Mouse (Mus musculus) CH12.LX (cell line): Measurements from ENCODE around the gene Arf3. TPM values are rescaled to one million over a fixed set of nuclear protein-coding genes. Genes with fewer than 3 reads are reported as not detected.

ENCODE experiments used
- DNase-seq: peaks from one replicate; pipeline ENCODE4 v3.0.0-alpha.2; 2013; ENCODE audit errors: extremely low read depth
- H3K27ac ChIP-seq: 2 replicates; pipeline ENCODE4 v1.5.1; 2012; ENCODE audit warnings: low read depth, mild to moderate bottlenecking, control low read depth, moderate library complexity; ENCODE audit not compliant: insufficient read depth
- H3K27me3 ChIP-seq: replicated peaks from 2 replicates; pipeline ENCODE3; 2012; ENCODE audit warnings: inconsistent platforms
- H3K36me3 ChIP-seq, 2 experiments: replicated peaks in 1 of 2; 2 replicates each; pipeline versions ENCODE3 to v1.6.1; 2012; ENCODE audit warnings: inconsistent platforms in 1 of 2, low read length in 1 of 2, mild to moderate bottlenecking in 1 of 2, mixed read lengths in 1 of 2, moderate library complexity in 1 of 2; ENCODE audit not compliant: control insufficient read depth in 1 of 2, insufficient read depth in 1 of 2
- H3K4me1 ChIP-seq, 2 experiments: 2 replicates each; pipeline ENCODE4 v1.6.1; 2012; ENCODE audit warnings: inconsistent platforms in 1 of 2, moderate library complexity in 1 of 2; ENCODE audit not compliant: insufficient read depth in 2 of 2, control insufficient read depth in 1 of 2
- H3K4me2 ChIP-seq: 2 replicates; pipeline ENCODE4 v1.6.1; 2012; ENCODE audit warnings: low read depth, mild to moderate bottlenecking, control low read depth; ENCODE audit not compliant: poor library complexity, insufficient read depth, severe bottlenecking
- H3K4me3 ChIP-seq, 3 experiments: fragments of 150-350 bp in 1 of 3; sonication (generic) in 1 of 3; replicated peaks in 1 of 3; 2 replicates each; pipeline versions ENCODE3 to v1.5.1; 2011 to 2012; ENCODE audit warnings: low read depth in 2 of 3, low read length in 2 of 3, mild to moderate bottlenecking in 2 of 3, moderate library complexity in 2 of 3, control low read depth in 1 of 3, improper control_type of control experiment in 1 of 3, inconsistent platforms in 1 of 3, mixed read lengths in 1 of 3; ENCODE audit not compliant: poor library complexity in 1 of 3
- H3K79me2 ChIP-seq: replicated peaks from 2 replicates; pipeline ENCODE4 v1.6.1; 2012; ENCODE audit warnings: mild to moderate bottlenecking, moderate library complexity; ENCODE audit not compliant: control insufficient read depth, poor library complexity, insufficient read depth, severe bottlenecking; ENCODE audit errors: extremely low read depth
- H3K9ac ChIP-seq: 2 replicates; pipeline ENCODE4 v1.6.1; 2012; ENCODE audit warnings: low read depth, mild to moderate bottlenecking, control low read depth, moderate library complexity; ENCODE audit not compliant: insufficient read depth
- H3K9me3 ChIP-seq: replicated peaks from 2 replicates; pipeline ENCODE3; 2012; ENCODE audit warnings: low read length, inconsistent platforms, mixed read lengths
- BHLHE40 ChIP-seq: IDR thresholded peaks from 2 replicates; pipeline ENCODE4 v1.6.1; 2011; ENCODE audit warnings: mild to moderate bottlenecking, low read depth, low read length, improper control_type of control experiment
- CHD1 ChIP-seq: IDR thresholded peaks from 2 replicates; pipeline ENCODE4 v1.6.1; 2012; ENCODE audit warnings: low read depth, low read length, improper control_type of control experiment, inconsistent platforms
- CHD2 ChIP-seq: IDR thresholded peaks from 2 replicates; pipeline ENCODE4 v1.6.1; 2011; ENCODE audit warnings: low read length, improper control_type of control experiment
- CTCF ChIP-seq, 2 experiments: IDR thresholded peaks in 1 of 2; conservative IDR thresholded peaks in 1 of 2; 2 replicates each; pipeline ENCODE4 v1.5.1; 2011 to 2012; ENCODE audit warnings: low read depth in 2 of 2, low read length in 2 of 2, improper control_type of control experiment in 1 of 2, inconsistent platforms in 1 of 2, mild to moderate bottlenecking in 1 of 2, moderate library complexity in 1 of 2
- E2F4 ChIP-seq: IDR thresholded peaks from 2 replicates; pipeline ENCODE4 v1.6.1; 2011; ENCODE audit warnings: low read depth, low read length, improper control_type of control experiment; ENCODE audit not compliant: insufficient replicate concordance
- ELF1 ChIP-seq: IDR thresholded peaks from 2 replicates; pipeline ENCODE4 v1.6.1; 2014; ENCODE audit warnings: low read depth, mild to moderate bottlenecking, inconsistent platforms, low read length, improper control_type of control experiment
- EP300 ChIP-seq: IDR thresholded peaks from 2 replicates; pipeline ENCODE4 v1.6.1; 2011; ENCODE audit warnings: low read length, improper control_type of control experiment
- ETS1 ChIP-seq: conservative IDR thresholded peaks from 2 replicates; pipeline ENCODE4 v1.6.1; 2012; ENCODE audit warnings: low read depth, mild to moderate bottlenecking, inconsistent platforms, low read length, improper control_type of control experiment, moderate library complexity
- GABPA ChIP-seq: IDR thresholded peaks from 2 replicates; pipeline ENCODE4 v1.6.1; 2012; ENCODE audit warnings: low read depth, low read length, improper control_type of control experiment, inconsistent platforms; ENCODE audit not compliant: insufficient replicate concordance
- HCFC1 ChIP-seq: IDR thresholded peaks from 2 replicates; pipeline ENCODE4 v1.6.1; 2012; ENCODE audit warnings: low read depth, mild to moderate bottlenecking, inconsistent platforms, low read length, improper control_type of control experiment
- IRF4 ChIP-seq: IDR thresholded peaks from 2 replicates; pipeline ENCODE4 v1.6.1; 2014; ENCODE audit warnings: low read depth, mild to moderate bottlenecking, inconsistent platforms, low read length, improper control_type of control experiment
- JUND ChIP-seq: conservative IDR thresholded peaks from 2 replicates; pipeline ENCODE4 v1.6.1; 2011; ENCODE audit warnings: low read depth, low read length, improper control_type of control experiment
- KAT2A ChIP-seq: IDR thresholded peaks from 2 replicates; pipeline ENCODE4 v1.6.1; 2012; ENCODE audit warnings: low read length, improper control_type of control experiment, inconsistent platforms; ENCODE audit not compliant: insufficient replicate concordance
- MAFK ChIP-seq: IDR thresholded peaks from 2 replicates; pipeline ENCODE4 v1.6.1; 2011; ENCODE audit warnings: low read length, improper control_type of control experiment; ENCODE audit not compliant: insufficient replicate concordance
- MAX ChIP-seq: IDR thresholded peaks from 2 replicates; pipeline ENCODE4 v1.6.1; 2011; ENCODE audit warnings: low read length, improper control_type of control experiment
- MAZ ChIP-seq: IDR thresholded peaks from 2 replicates; pipeline ENCODE4 v1.6.1; 2012; ENCODE audit warnings: low read depth, mild to moderate bottlenecking, inconsistent platforms, low read length, improper control_type of control experiment, moderate library complexity
- MYC ChIP-seq: IDR thresholded peaks from 2 replicates; pipeline ENCODE4 v1.6.1; 2011; ENCODE audit warnings: low read depth, mild to moderate bottlenecking, improper control_type of control experiment, low read length
- NELFE ChIP-seq: IDR thresholded peaks from 2 replicates; pipeline ENCODE4 v1.6.1; 2011; ENCODE audit warnings: low read depth, low read length, improper control_type of control experiment
- NRF1 ChIP-seq: IDR thresholded peaks from 2 replicates; pipeline ENCODE4 v1.6.1; 2014; ENCODE audit warnings: low read depth, mild to moderate bottlenecking, inconsistent platforms, low read length, improper control_type of control experiment, moderate library complexity
- PAX5 ChIP-seq: IDR thresholded peaks from 2 replicates; pipeline ENCODE4 v1.6.1; 2012; ENCODE audit warnings: low read length, inconsistent platforms, mixed read lengths
- POLR2A ChIP-seq: IDR thresholded peaks from 2 replicates; pipeline ENCODE4 v1.6.1; 2011; ENCODE audit warnings: low read depth, mild to moderate bottlenecking, improper control_type of control experiment, low read length
- POLR2AphosphoS2 ChIP-seq: IDR thresholded peaks from 2 replicates; pipeline ENCODE4 v1.6.1; 2011; ENCODE audit warnings: low read depth, low read length, improper control_type of control experiment
- RAD21 ChIP-seq: IDR thresholded peaks from 2 replicates; pipeline ENCODE4 v1.6.1; 2011; ENCODE audit warnings: low read depth, mild to moderate bottlenecking, low read length, improper control_type of control experiment, moderate library complexity
- SIN3A ChIP-seq: IDR thresholded peaks from 2 replicates; pipeline ENCODE4 v1.6.1; 2012; ENCODE audit warnings: low read length, improper control_type of control experiment, inconsistent platforms
- SMC3 ChIP-seq: IDR thresholded peaks from 2 replicates; pipeline ENCODE4 v1.6.1; 2011; ENCODE audit warnings: low read depth, low read length, improper control_type of control experiment
- TCF12 ChIP-seq: IDR thresholded peaks from 2 replicates; pipeline ENCODE4 v1.6.1; 2014; ENCODE audit warnings: low read depth, mild to moderate bottlenecking, inconsistent platforms, low read length, improper control_type of control experiment
- UBTF ChIP-seq: IDR thresholded peaks from 2 replicates; pipeline ENCODE4 v1.6.1; 2012; ENCODE audit warnings: low read depth, mild to moderate bottlenecking, inconsistent platforms, low read length, improper control_type of control experiment, moderate library complexity
- USF1 ChIP-seq: IDR thresholded peaks from 2 replicates; pipeline ENCODE4 v1.6.1; 2014; ENCODE audit warnings: low read depth, mild to moderate bottlenecking, inconsistent platforms, low read length, improper control_type of control experiment
- USF2 ChIP-seq: conservative IDR thresholded peaks from 2 replicates; pipeline ENCODE4 v1.6.1; 2011; ENCODE audit warnings: low read depth, low read length, improper control_type of control experiment
- ZC3H11A ChIP-seq: IDR thresholded peaks from 2 replicates; pipeline ENCODE4 v1.6.1; 2012; ENCODE audit warnings: low read depth, mild to moderate bottlenecking, inconsistent platforms, low read length, improper control_type of control experiment
- ZKSCAN1 ChIP-seq: IDR thresholded peaks from 2 replicates; pipeline ENCODE4 v1.6.1; 2012; ENCODE audit warnings: low read depth, inconsistent platforms, low read length, improper control_type of control experiment, borderline replicate concordance
- ZMIZ1 ChIP-seq: IDR thresholded peaks from 2 replicates; pipeline ENCODE4 v1.6.1; 2012; ENCODE audit warnings: low read depth, mild to moderate bottlenecking, inconsistent platforms, low read length, improper control_type of control experiment
- dilution Hi-C: fragments of 300-500 bp; cut with MboI; formaldehyde crosslinking; loops from 2 replicates; pipeline ENCODE4 v1.14.3; 2020; ENCODE audit warnings: low sequenced_read_pairs; ENCODE audit not compliant: extremely low pct_unique_long_range_greater_than_20kb, extremely low pct_ligation_motif_present
- in situ Hi-C: fragments of 300-500 bp; cut with MboI; formaldehyde crosslinking; loops from 3 replicates; pipeline ENCODE4 v1.14.3; 2019; ENCODE audit warnings: low sequenced_read_pairs, low pct_ligation_motif_present, low pct_unique_long_range_greater_than_20kb, mixed read lengths
- polyA plus RNA-seq: library from polyadenylated mRNA; unstranded; fragments of >175 nt; gene quantifications from 2 replicates; pipeline ENCODE4 v1.2.1, GENCODE M21; 2012; ENCODE audit warnings: low read depth; ENCODE audit not compliant: insufficient read length
- total RNA-seq, 2 experiments: library from RNA; depleted of rRNA; stranded (reverse); fragments of 300-350 nt in 1 of 2; fragments of >200 nt in 1 of 2; gene quantifications; 2 replicates each; pipeline ENCODE4 v1.2.3; 2012 to 2014

Gene Arf3
- total and polyA plus RNA-seq, 3 experiments, result 32.5 to 182 (median 41.0) TPM

DNA sequence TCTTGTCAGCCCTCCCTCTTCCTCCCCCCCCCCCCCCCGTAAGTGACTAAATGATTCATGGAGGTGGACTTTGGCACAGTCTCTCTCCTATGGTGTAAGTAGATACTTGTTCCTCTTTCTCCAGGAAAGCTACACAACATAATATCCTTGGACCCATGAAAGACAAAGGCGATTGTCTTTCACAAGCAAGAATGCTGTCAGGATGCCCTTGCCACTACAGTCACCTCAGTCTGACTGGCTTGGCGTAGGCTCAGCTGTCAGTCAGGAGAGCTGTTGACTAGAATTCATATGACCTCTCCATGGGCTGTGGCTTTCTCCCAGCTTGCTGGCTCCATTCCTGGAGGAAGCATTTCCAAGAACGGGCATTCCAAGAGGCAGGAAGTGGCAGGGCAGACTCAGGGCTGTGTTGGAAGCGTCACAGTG, 48.8 kb downstream of the Arf3 start:
- H3K79me2 ChIP-seq, result no peaks in the 10 kb centered on the region
- no peaks in the 10 kb centered on the region for H3K36me3 ChIP-seq
- H3K4me1 ChIP-seq, result peaks cover 0 to 6% of the 10 kb centered on the region in 2 experiments; a peak in 1 of 4 replicates
- H3K9me3 ChIP-seq, result no peaks in the 10 kb centered on the region
- H3K27ac ChIP-seq, result no peak overlapping the region
- no peak for TF ChIP-seq USF2
- no peak for TF ChIP-seq E2F4
- TF ChIP-seq ZMIZ1, result no peak
- TF ChIP-seq MYC, result no peak
- TF ChIP-seq MAFK, result no peak
- TF ChIP-seq POLR2A, result no peak
- TF ChIP-seq CHD2, result no peak
- TF ChIP-seq BHLHE40, result no peak
- no peak for TF ChIP-seq UBTF
- no peak for TF ChIP-seq SMC3
- TF ChIP-seq ZKSCAN1, result no peak
- no peak for TF ChIP-seq IRF4
- TF ChIP-seq CHD1, result no peak
- TF ChIP-seq SIN3A, result no peak
- no peak for TF ChIP-seq ZC3H11A
- TF ChIP-seq ETS1, result no peak
- no peak for TF ChIP-seq MAZ
- TF ChIP-seq HCFC1, result no peak
- TF ChIP-seq CTCF (conservative IDR thresholded peaks at IDR 0.05 in 1 of 2, IDR thresholded peaks at IDR 0.05 in 1 of 2; ENCODE audit: low read depth in 2 of 2, low read length in 2 of 2), result no peak
- TF ChIP-seq PAX5, result no peak
- H3K27me3 ChIP-seq, result peaks cover 10% of the 10 kb centered on the region
- no peak overlapping the region for H3K4me2 ChIP-seq
- dilution Hi-C loops, result no loop called here
- H3K4me3 ChIP-seq, result no peak overlapping the region
- no peak overlapping the region for H3K9ac ChIP-seq
- in situ Hi-C loops, result no loop called here
- no peak for DNase-seq

DNA sequence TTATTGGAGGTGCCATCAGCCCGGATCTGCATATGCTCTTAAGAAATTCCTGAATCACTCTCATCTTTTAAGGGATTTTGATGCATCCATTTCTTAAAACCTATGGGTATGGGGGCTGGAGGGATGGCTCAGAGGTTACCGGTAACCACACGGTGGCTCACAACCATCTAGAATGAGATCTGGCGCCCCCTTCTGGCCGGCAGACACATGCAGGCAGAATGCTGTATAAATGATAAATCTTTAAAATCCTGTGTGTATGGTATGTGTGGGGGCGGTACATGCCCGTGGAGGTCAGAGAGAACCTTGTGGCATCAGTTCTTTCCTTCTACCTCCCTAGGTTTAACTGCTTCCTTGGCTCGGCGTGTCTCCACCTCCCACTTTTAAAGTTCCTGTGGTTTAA, 52.6 kb downstream of the Arf3 start:
- H3K79me2 ChIP-seq, result no peaks in the 10 kb centered on the region
- H3K36me3 ChIP-seq, result no peaks in the 10 kb centered on the region
- in situ Hi-C loops (no loop called here), dilution Hi-C loops (no loop called here)
- no peak overlapping the region for H3K27ac ChIP-seq
- H3K9me3 ChIP-seq, result no peaks in the 10 kb centered on the region
- no peak overlapping the region for H3K4me2 ChIP-seq
- DNase-seq, result peak; percentile 83
- H3K4me3 ChIP-seq, result no peak overlapping the region
- peaks cover 41% of the 10 kb centered on the region for H3K27me3 ChIP-seq
- peaks cover 0 to 11% of the 10 kb centered on the region in 2 experiments; a peak in 1 of 4 replicates for H3K4me1 ChIP-seq
- no peak overlapping the region for H3K9ac ChIP-seq
- TF ChIP-seq POLR2A (no peak), EP300 (no peak), ELF1 (no peak), MAX (peak; percentile 39; the same call in 1 of the 2 replicates), POLR2AphosphoS2 (no peak), RAD21 (peak; percentile 60), ETS1 (no peak), GABPA (no peak), CHD2 (0 out of 2 replicates have a peak, but pooled peaks have one; percentile 40), TCF12 (0 out of 2 replicates have a peak, but pooled peaks have one; percentile 26), ZKSCAN1 (no peak), USF1 (no peak), KAT2A (no peak), E2F4 (no peak), NRF1 (no peak), HCFC1 (peak; percentile 24; the same call in 1 of the 2 replicates), JUND (no peak), ZC3H11A (peak; percentile 35), CTCF (conservative IDR thresholded peaks at IDR 0.05 in 1 of 2, IDR thresholded peaks at IDR 0.05 in 1 of 2; ENCODE audit: low read depth in 2 of 2, low read length in 2 of 2) (peak; percentile 94 to 99), USF2 (no peak), NELFE (peak; percentile 60; the same call in 1 of the 2 replicates), MAFK (no peak), SMC3 (peak; percentile 87)
